Mouse (Mus musculus) midbrain, embryonic 11.5 days (tissue): ENCODE results near the gene Srd5a2. TPM values are rescaled to one million over a fixed set of nuclear protein-coding genes. Genes with fewer than 3 reads are reported as not detected.

Experiments
- ATAC-seq: fragments of 200-750 bp; cut with Nextera tagmentation; 2 replicates; pipeline ENCODE4 v1.8.0; 2017; ENCODE audit warnings: moderate TSS enrichment, moderate library complexity; ENCODE audit not compliant: low FRiP score
- DNase-seq: peaks from one replicate; pipeline ENCODE4 v3.0.0; 2015; ENCODE audit warnings: low spot score; ENCODE audit errors: missing footprints
- H3K27ac ChIP-seq: fragments of 300-500 bp; sonication (generic); 2 replicates; pipeline ENCODE4 v1.5.1; 2014; ENCODE audit warnings: low read depth, low read length
- H3K27me3 ChIP-seq: fragments of 300-500 bp; sonication (generic); 2 replicates; pipeline ENCODE4 v1.6.1; 2014; ENCODE audit warnings: mild to moderate bottlenecking, low read length, moderate library complexity, mixed read lengths; ENCODE audit not compliant: control insufficient read depth, insufficient read depth
- H3K36me3 ChIP-seq: fragments of 300-500 bp; sonication (generic); 2 replicates; pipeline ENCODE4 v1.6.1; 2014; ENCODE audit warnings: mild to moderate bottlenecking, low read length, moderate library complexity, mixed read lengths; ENCODE audit not compliant: control insufficient read depth, insufficient read depth
- H3K4me1 ChIP-seq: fragments of 300-500 bp; sonication (generic); 2 replicates; pipeline ENCODE4 v1.6.1; 2014; ENCODE audit warnings: low read length; ENCODE audit not compliant: control insufficient read depth, insufficient read depth
- H3K4me2 ChIP-seq: fragments of 300-500 bp; sonication (generic); 2 replicates; pipeline ENCODE4 v1.6.1; 2014; ENCODE audit warnings: mild to moderate bottlenecking, moderate library complexity
- H3K4me3 ChIP-seq: fragments of 300-500 bp; sonication (generic); 2 replicates; pipeline ENCODE4 v1.5.1; 2014; ENCODE audit warnings: low read depth, low read length
- H3K9ac ChIP-seq: fragments of 300-500 bp; sonication (generic); 2 replicates; pipeline ENCODE4 v1.6.1; 2014; ENCODE audit warnings: low read length
- H3K9me3 ChIP-seq: fragments of 300-500 bp; sonication (generic); 2 replicates; pipeline ENCODE4 v1.6.1; 2016; ENCODE audit warnings: low read length; ENCODE audit not compliant: control insufficient read depth
- WGBS: fragments of 180-500 bp; shearing (Covaris S2); extraction: QIAGEN DNeasy Blood & Tissue Kit; methylation state at CpG from one replicate; pipeline ENCODE4 v1.1.7; 2014; 5-methylcytosine and 5-hydroxymethylcytosine counted together
- polyA plus RNA-seq: library from polyadenylated mRNA; unstranded; fragments of >200 nt; fragmentation: Nextera tagmentation; extraction: Ambion mirVana; gene quantifications from 2 replicates; pipeline ENCODE4 v1.2.1, GENCODE M21; 2014

Srd5a2 gene
- polyA plus RNA-seq, 1 experiment from 2014 or later, result not detected

GRCm38 (mm10) chr17:73970361-73971027, 77.2 kb downstream of the Srd5a2 start:
- WGBS, result 80% methylated on average over 3 of the region's 3 CpGs
- no peak for ATAC-seq
- no peak overlapping the region for H3K4me2 ChIP-seq

More at GRCm38 (mm10) chr17:73970361-73971027, 77.2 kb downstream of the Srd5a2 start:
- H3K27me3 ChIP-seq, result no peaks in the 10 kb centered on the region
- no peaks in the 10 kb centered on the region for H3K9me3 ChIP-seq
- no peaks in the 10 kb centered on the region for H3K36me3 ChIP-seq
- no peak overlapping the region for H3K9ac ChIP-seq
- H3K4me3 ChIP-seq, result no peak overlapping the region
- no peak for DNase-seq
- no peak overlapping the region for H3K27ac ChIP-seq
- H3K4me1 ChIP-seq, result no peaks in the 10 kb centered on the region

Other genes starting within 250 kb of the Srd5a2 start
- gene Ehd3, start 243.8 kb downstream of the Srd5a2 start, polyA plus RNA-seq, result 7.3 and 7.4 TPM in 2 replicates
- gene Xdh, start 97.7 kb downstream of the Srd5a2 start, polyA plus RNA-seq, result 0.04 and 0.08 TPM in 2 replicates
- 85.9 and 90.2 TPM in 2 replicates for gene Memo1, start 247.6 kb upstream of the Srd5a2 start, polyA plus RNA-seq